Mouse (Mus musculus) cerebellum, adult 18-20 months (tissue): ENCODE measurements around the gene Nav2.

Experiments used
- DNase-seq, 2 experiments: peaks; one replicate each; pipeline ENCODE4 v3.0.0; 2021

Nav2 gene

GRCm38 (mm10) chr7:49010739-49011138 lies 102.2 kb downstream of the Nav2 start:
- no peak for DNase-seq

GRCm38 (mm10) chr7:49012027-49012426 lies 103.5 kb downstream of the Nav2 start:
- no peak for DNase-seq

- no peak for DNase-seq
Observed at GRCm38 (mm10) chr7:49014480-49014879, 106.0 kb downstream of the Nav2 start.

- DNase-seq = no peak
Observed at GRCm38 (mm10) chr7:49015297-49015696, 106.8 kb downstream of the Nav2 start.

GRCm38 (mm10) chr7:49016088-49016487 lies 107.6 kb downstream of the Nav2 start:
- DNase-seq = no peak

GRCm38 (mm10) chr7:49017794-49018193 lies 109.3 kb downstream of the Nav2 start:
- DNase-seq = no peak

DNA sequence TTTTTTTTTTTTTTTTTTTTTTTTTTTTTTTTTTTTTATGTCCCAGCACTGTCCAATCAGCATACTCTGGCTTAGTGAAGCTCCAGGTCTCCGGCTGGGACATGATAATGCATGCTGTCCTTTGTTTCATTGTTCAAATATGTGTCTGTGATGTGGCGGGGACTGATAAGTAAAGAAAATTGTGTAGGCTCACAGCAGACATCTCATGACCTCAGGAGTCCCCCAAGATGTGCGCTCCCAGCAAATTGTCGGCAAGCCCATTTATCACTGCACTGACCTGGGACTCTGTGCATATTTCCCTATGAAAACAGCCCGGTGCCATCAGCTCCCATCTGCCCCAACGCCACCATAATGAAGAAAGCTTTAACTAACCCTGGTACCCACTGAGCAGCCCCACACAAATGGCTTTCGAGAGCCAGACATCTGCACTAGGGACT lies 110.0 kb downstream of the Nav2 start:
- DNase-seq = no peak

DNA sequence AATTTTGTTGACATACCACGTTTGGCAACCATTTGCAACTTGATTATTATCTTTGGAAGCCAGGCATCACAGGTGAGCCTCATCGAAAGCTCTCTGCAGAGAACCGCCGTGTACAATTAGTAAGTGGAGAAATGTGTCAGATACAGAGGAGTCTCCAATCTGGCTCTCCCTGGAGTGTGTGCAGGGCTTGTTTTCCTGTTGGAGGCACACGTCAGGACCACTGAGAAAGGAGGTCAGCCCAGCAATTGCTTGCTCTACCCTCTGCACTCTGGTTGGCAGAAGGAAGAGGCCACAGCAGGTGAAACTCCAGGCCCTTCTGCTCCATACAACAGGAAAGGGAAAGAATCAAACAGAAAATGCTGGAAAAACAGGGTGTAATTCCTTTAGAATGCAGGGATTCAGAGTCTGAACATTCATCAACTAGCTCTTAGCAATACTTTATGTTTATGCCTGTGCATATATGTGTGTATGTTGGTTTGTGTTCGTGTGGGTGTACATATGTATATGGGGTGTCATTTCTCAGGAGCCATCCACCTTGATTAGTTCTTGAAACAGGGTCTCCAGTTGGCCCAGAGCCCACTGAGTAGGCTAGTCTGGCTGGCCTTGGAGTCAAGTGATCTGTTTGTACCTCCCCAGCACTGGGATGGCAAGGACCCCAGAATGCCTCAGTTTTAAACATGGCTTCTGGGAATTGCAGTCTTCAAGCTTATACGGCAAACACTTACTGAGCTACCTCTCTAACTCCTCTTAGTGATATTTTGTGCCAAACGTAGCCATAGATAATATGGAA lies 116.7 kb downstream of the Nav2 start:
- peak; percentile 74 to 86 for DNase-seq

DNA sequence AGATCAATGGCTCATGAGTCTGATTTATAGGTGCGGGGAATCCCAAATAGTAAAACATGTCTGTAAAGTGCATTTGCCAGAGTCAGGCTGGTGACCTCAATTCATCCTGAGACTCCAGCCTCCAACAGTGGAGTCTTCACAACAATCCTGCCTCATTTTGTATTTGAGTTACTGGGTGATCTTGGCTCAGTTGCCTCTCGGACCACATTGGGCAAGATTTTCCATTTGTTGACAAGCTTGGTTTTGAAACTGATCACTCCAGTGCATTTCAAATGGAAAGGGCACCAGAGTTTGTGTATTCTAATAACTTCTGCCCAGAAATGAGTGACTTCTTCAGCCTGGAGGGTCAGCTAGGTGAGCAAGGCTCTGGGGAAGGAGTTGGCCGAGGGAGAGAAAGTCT lies 117.5 kb downstream of the Nav2 start:
- no peak for DNase-seq

DNA sequence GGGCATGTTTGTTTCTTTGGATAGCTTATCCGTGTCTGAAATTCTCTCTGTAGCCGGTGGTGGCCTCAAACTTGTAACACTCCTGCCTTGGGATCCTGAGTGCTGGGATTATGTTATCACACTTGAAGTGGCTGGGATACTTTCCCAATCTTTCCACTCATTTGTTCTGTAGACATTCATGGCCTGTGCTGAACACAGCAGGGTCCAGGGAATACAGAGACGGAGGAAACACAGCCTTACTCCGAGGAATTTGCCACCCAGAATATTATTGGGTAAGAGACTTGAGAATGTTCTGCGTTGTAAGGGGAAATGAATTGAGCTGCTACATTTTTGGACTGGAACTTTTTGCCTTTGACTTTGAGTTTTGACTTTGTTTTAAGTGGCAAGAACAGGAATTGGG lies 118.0 kb downstream of the Nav2 start:
- DNase-seq = no peak

- DNase-seq = no peak
Observed at GRCm38 (mm10) chr7:49029282-49030012, 120.9 kb downstream of the Nav2 start.

DNA sequence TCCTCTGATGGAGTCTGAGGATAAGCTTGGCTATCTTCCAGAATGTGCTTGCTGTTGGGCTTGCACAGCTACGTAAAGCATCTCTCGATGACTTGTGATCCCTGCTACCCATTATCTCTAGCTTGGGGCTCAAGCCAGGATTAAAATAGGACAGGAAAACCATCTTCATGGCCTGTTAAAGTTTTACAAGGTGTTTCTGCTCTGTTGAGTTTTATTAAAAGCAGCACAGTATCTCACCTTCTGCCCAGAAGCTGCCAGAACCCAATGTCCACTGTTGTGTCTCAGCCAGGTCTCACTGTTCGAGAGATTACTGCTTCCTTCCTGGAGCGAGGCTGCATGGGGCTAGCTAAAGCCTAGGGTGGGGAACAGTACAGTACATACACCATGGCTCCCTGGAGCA lies 123.7 kb downstream of the Nav2 start:
- DNase-seq = no peak

GRCm38 (mm10) chr7:49034253-49034652 lies 125.7 kb downstream of the Nav2 start:
- no peak for DNase-seq

- DNase-seq = no peak
Observed at GRCm38 (mm10) chr7:49040163-49040562, 131.6 kb downstream of the Nav2 start.

- no peak for DNase-seq
Observed at GRCm38 (mm10) chr7:49041334-49042070, 133.0 kb downstream of the Nav2 start.

- no peak for DNase-seq
Observed at GRCm38 (mm10) chr7:49045499-49046346, 137.2 kb downstream of the Nav2 start.

GRCm38 (mm10) chr7:49046347-49046989 lies 138.0 kb downstream of the Nav2 start:
- no peak for DNase-seq

DNA sequence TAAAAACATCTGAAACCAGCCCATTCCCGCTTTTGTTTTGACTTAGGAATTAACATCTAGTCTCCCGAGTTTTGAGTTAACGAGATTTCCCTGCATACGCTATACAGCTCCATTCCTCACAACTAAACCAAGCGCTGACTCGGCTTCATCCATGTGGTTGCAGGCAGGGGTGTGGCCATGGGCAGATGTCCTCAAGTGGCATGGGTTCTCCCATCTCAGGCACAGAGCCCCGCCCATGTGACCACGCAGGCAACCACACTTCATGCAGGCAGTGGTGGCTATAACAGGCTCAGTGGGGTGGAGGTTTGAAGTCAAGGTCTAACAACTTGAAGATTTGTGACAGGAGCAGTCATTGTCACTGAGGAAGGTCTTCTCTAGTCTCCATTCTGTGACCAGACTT lies 138.8 kb downstream of the Nav2 start:
- DNase-seq = no peak

DNA sequence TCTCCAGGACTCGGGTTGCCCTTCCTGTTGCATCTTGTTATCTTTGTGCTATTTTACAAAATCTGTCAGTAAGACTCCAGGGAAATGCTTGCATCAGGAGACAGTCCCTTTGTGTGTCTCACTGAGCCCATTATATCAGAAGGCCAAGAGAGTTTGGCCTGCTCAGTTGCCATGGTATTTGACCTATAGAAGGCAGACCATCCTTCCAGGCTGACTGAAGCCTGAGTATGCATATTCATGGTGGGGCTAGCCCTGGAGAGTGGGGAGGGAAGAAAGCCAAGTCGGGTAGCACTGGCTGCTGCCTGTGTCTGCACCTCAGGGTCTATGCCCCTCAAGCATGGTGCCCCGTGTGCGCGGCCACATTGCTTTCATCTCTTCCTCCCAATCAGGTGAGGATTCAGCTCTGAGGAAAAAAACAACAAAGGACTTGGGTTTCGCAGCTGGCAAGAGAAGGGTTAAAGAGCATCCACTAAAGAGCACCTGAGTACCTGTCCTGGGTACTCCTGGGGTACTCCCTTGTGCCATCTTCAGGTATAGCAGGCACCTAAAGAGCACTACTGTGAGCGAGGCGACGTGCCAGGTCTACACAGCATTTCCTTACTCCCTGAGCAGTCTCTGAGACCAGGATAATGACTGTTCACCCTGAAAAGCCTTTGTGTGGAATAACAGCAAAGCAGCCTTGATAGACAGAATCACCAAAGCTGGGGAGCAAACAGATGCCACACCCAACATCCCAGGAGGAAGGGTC lies 144.5 kb downstream of the Nav2 start:
- no peak for DNase-seq

- DNase-seq = peak; percentile 35 to 39
Observed at GRCm38 (mm10) chr7:49055273-49055672, 146.8 kb downstream of the Nav2 start.

- no peak for DNase-seq
Observed at GRCm38 (mm10) chr7:49058304-49059012, 149.9 kb downstream of the Nav2 start.
